Mouse (Mus musculus) thymus, adult 2 months (tissue): ENCODE results near the gene Ppm1m. TPM values are rescaled to one million over a fixed set of nuclear protein-coding genes. Genes with fewer than 3 reads are reported as not detected.

Source experiments
- DNase-seq: peaks from one replicate; pipeline ENCODE4 v3.0.0; 2021
- H3K27ac ChIP-seq: fragments of 200-500 bp; 2 replicates; pipeline ENCODE4 v1.5.1; 2012; ENCODE audit warnings: low read length, control low read depth; ENCODE audit not compliant: control insufficient read depth, insufficient read depth
- H3K27me3 ChIP-seq: fragments of 200-500 bp; 2 replicates; pipeline ENCODE4 v1.6.1; 2012; ENCODE audit warnings: mild to moderate bottlenecking, low read length, moderate library complexity, mixed read lengths; ENCODE audit not compliant: control insufficient read depth, insufficient read depth
- H3K36me3 ChIP-seq: fragments of 200-500 bp; 2 replicates; pipeline ENCODE4 v1.6.1; 2012; ENCODE audit warnings: mild to moderate bottlenecking, low read length, moderate library complexity; ENCODE audit not compliant: control insufficient read depth, insufficient read depth
- H3K4me1 ChIP-seq: fragments of 200-500 bp; replicated peaks from 2 replicates; pipeline ENCODE4 v1.6.1; 2012; ENCODE audit warnings: low read length; ENCODE audit not compliant: control insufficient read depth, insufficient read depth
- H3K4me3 ChIP-seq: fragments of 200-500 bp; 2 replicates; pipeline ENCODE4 v1.5.1; 2012; ENCODE audit warnings: mild to moderate bottlenecking, low read length, control low read depth, moderate library complexity; ENCODE audit not compliant: control insufficient read depth, insufficient read depth
- CTCF ChIP-seq: fragments of 200-500 bp; IDR thresholded peaks from 2 replicates; pipeline ENCODE4 v1.5.1; 2012; ENCODE audit warnings: mild to moderate bottlenecking, control low read depth, low read length, moderate library complexity, borderline replicate concordance; ENCODE audit not compliant: control insufficient read depth, poor library complexity, insufficient read depth; ENCODE audit errors: extremely low read depth
- POLR2A ChIP-seq: fragments of 200-500 bp; IDR thresholded peaks from 2 replicates; pipeline ENCODE4 v1.6.1; 2012; ENCODE audit warnings: mild to moderate bottlenecking, low read length, control low read depth, moderate library complexity; ENCODE audit not compliant: control insufficient read depth, poor library complexity, insufficient read depth; ENCODE audit errors: extremely low read depth
- WGBS: fragments of 180-500 bp; shearing (Covaris S2); methylation state at CpG from one replicate; pipeline ENCODE4 v1.1.7; 2018; 5-methylcytosine and 5-hydroxymethylcytosine counted together
- polyA plus RNA-seq: library from polyadenylated mRNA; depleted of rRNA; stranded (reverse); fragments of >200 nt; gene quantifications from 2 replicates; pipeline ENCODE4 v1.2.3, GENCODE M21; 2012

Gene Ppm1m
- polyA plus RNA-seq, 1 experiment = 58.6 TPM

GRCm38 (mm10) chr9:106236156-106236817 lies 36.7 kb upstream of the Ppm1m start:
- Histone ChIP-seq H3K36me3 (peaks cover 28% of the 10 kb centered on the region), H3K4me3 (no peak overlapping the region), H3K4me1 (no peaks in the 10 kb centered on the region), H3K27ac (no peak overlapping the region), H3K27me3 (no peaks in the 10 kb centered on the region)
- no peak for DNase-seq
- TF ChIP-seq POLR2A (no peak), CTCF (no peak)
- WGBS = 98% methylated on average over 23 of the region's 23 CpGs

GRCm38 (mm10) chr9:106235194-106235830 lies 35.8 kb upstream of the Ppm1m start:
- peaks cover 20% of the 10 kb centered on the region for H3K36me3 ChIP-seq
- 95% methylated on average over 23 of the region's 23 CpGs for WGBS
- DNase-seq = no peak
- TF ChIP-seq POLR2A (no peak), CTCF (no peak)
- no peaks in the 10 kb centered on the region; the same call in 1 of the 2 replicates for H3K4me1 ChIP-seq
- no peak overlapping the region for H3K27ac ChIP-seq
- H3K27me3 ChIP-seq = no peaks in the 10 kb centered on the region
- no peak overlapping the region for H3K4me3 ChIP-seq

DNA sequence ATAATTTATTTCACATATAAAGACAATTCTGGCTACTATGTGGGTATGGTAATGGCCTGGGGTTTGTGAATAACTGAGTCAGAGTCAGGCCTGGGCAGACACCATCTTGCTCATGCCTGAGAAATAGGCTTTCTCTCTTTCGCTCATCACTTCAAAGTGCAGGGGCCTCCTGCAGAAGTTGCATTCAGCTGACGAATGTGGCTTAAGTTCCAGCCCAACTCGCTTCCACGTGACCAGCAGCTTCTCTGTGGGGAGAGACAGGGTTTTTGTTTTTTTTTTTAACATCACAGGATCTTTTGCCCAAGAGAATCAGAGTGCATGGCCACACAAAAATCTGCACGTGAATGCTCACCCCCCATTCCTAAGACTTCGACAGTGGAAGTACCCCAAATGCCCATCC lies 34.4 kb upstream of the Ppm1m start:
- no peak for DNase-seq
- no peaks in the 10 kb centered on the region; the same call in 1 of the 2 replicates for H3K4me1 ChIP-seq
- WGBS = 88% methylated on average over 6 of the region's 6 CpGs
- H3K36me3 ChIP-seq = peaks cover 20% of the 10 kb centered on the region
- no peak overlapping the region for H3K27ac ChIP-seq
- H3K4me3 ChIP-seq = no peak overlapping the region
- TF ChIP-seq POLR2A (no peak), CTCF (no peak)
- no peaks in the 10 kb centered on the region for H3K27me3 ChIP-seq

GRCm38 (mm10) chr9:106232956-106233355 lies 33.4 kb upstream of the Ppm1m start:
- H3K27ac ChIP-seq = no peak overlapping the region
- H3K36me3 ChIP-seq = peaks cover 17% of the 10 kb centered on the region; the same call in 1 of the 2 replicates
- no peak for DNase-seq
- WGBS = 94% methylated on average over 3 of the region's 3 CpGs
- TF ChIP-seq CTCF (no peak), POLR2A (no peak)
- no peaks in the 10 kb centered on the region for H3K27me3 ChIP-seq
- no peaks in the 10 kb centered on the region; the same call in 1 of the 2 replicates for H3K4me1 ChIP-seq
- H3K4me3 ChIP-seq = no peak overlapping the region

GRCm38 (mm10) chr9:106231816-106232215 lies 32.3 kb upstream of the Ppm1m start:
- H3K36me3 ChIP-seq = peaks cover 7% of the 10 kb centered on the region; the same call in 1 of the 2 replicates
- DNase-seq = no peak
- H3K27me3 ChIP-seq = no peaks in the 10 kb centered on the region
- H3K4me1 ChIP-seq = no peaks in the 10 kb centered on the region; the same call in 1 of the 2 replicates
- no peak overlapping the region for H3K4me3 ChIP-seq
- WGBS = 96% methylated on average over 4 of the region's 4 CpGs
- no peak overlapping the region for H3K27ac ChIP-seq
- TF ChIP-seq CTCF (no peak), POLR2A (no peak)

GRCm38 (mm10) chr9:106231220-106231619 lies 31.7 kb upstream of the Ppm1m start:
- Histone ChIP-seq H3K27ac (no peak overlapping the region), H3K4me3 (no peak overlapping the region), H3K4me1 (no peaks in the 10 kb centered on the region; the same call in 1 of the 2 replicates), H3K36me3 (peaks cover 3% of the 10 kb centered on the region; the same call in 1 of the 2 replicates), H3K27me3 (no peaks in the 10 kb centered on the region)
- TF ChIP-seq CTCF (no peak), POLR2A (no peak)
- DNase-seq = no peak
- WGBS = 91% methylated on average over 7 of the region's 7 CpGs
